Mouse (Mus musculus) testis, postnatal 14 days (tissue): ENCODE measurements around the gene Cdh6.
A peak's percentile ranks its signal among the peaks of the same experiment; 100 is the strongest.

Experiments
- DNase-seq: peaks from one replicate; pipeline ENCODE4 v3.0.0; 2021; ENCODE audit warnings: low spot score

The Cdh6 gene

GRCm38 (mm10) chr15:13155820-13156219, 17.7 kb downstream of the Cdh6 start:
- no peak for DNase-seq

GRCm38 (mm10) chr15:13155418-13155817, 18.1 kb downstream of the Cdh6 start:
- no peak for DNase-seq

GRCm38 (mm10) chr15:13141983-13142382, 31.5 kb downstream of the Cdh6 start:
- DNase-seq, result no peak

- DNase-seq, result no peak
These were observed 33.8 kb downstream of the Cdh6 start for GRCm38 (mm10) chr15:13139662-13140061.

GRCm38 (mm10) chr15:13137166-13137565, 36.3 kb downstream of the Cdh6 start:
- no peak for DNase-seq

- DNase-seq, result peak; percentile 3
These were observed 39.4 kb downstream of the Cdh6 start for GRCm38 (mm10) chr15:13134086-13134485.

GRCm38 (mm10) chr15:13133370-13133769, 40.1 kb downstream of the Cdh6 start:
- DNase-seq, result no peak

- no peak for DNase-seq
These were observed 41.0 kb downstream of the Cdh6 start for GRCm38 (mm10) chr15:13132493-13132892.

GRCm38 (mm10) chr15:13130246-13130645, 43.2 kb downstream of the Cdh6 start:
- no peak for DNase-seq

GRCm38 (mm10) chr15:13100341-13100740, 73.1 kb downstream of the Cdh6 start:
- DNase-seq, result no peak

- DNase-seq, result no peak
These were observed 75.6 kb downstream of the Cdh6 start for GRCm38 (mm10) chr15:13097861-13098260.

GRCm38 (mm10) chr15:13095406-13095805, 78.1 kb downstream of the Cdh6 start:
- no peak for DNase-seq

GRCm38 (mm10) chr15:13094881-13095256, 78.6 kb downstream of the Cdh6 start:
- DNase-seq, result no peak

- DNase-seq, result no peak
These were observed 79.3 kb downstream of the Cdh6 start for GRCm38 (mm10) chr15:13093954-13094880.

- no peak for DNase-seq
These were observed 81.4 kb downstream of the Cdh6 start for GRCm38 (mm10) chr15:13092064-13092463.

- peak; percentile 54 for DNase-seq
These were observed 84.9 kb downstream of the Cdh6 start for GRCm38 (mm10) chr15:13088504-13089058.

GRCm38 (mm10) chr15:13084746-13085145, 88.7 kb downstream of the Cdh6 start:
- DNase-seq, result peak; percentile 45

- no peak for DNase-seq
These were observed 96.4 kb downstream of the Cdh6 start for GRCm38 (mm10) chr15:13076908-13077669.

GRCm38 (mm10) chr15:13074047-13074446, 99.4 kb downstream of the Cdh6 start:
- no peak for DNase-seq

- no peak for DNase-seq
These were observed 105.3 kb downstream of the Cdh6 start for GRCm38 (mm10) chr15:13068213-13068516.

GRCm38 (mm10) chr15:13067429-13068212, 105.9 kb downstream of the Cdh6 start:
- DNase-seq, result no peak

GRCm38 (mm10) chr15:13066765-13067164, 106.7 kb downstream of the Cdh6 start:
- DNase-seq, result no peak
